Mouse (Mus musculus) stomach, embryonic 15.5 days (tissue): ENCODE data around the gene Utf1. TPM values are rescaled to one million over a fixed set of nuclear protein-coding genes. Genes with fewer than 3 reads are reported as not detected.

Experiments used
- microRNA counts: library from miRNA; unstranded; fragments of <30 nt; microRNA quantifications from one replicate; lab custom pipeline; 2016
- microRNA-seq: library from miRNA; unstranded; fragments of <30 nt; microRNA quantifications from one replicate; pipeline ENCODE4, GENCODE M21; 2016
- polyA plus RNA-seq: library from polyadenylated mRNA; unstranded; fragments of >200 nt; fragmentation: Nextera tagmentation; extraction: Ambion mirVana; gene quantifications from 2 replicates; pipeline ENCODE4 v1.2.1, GENCODE M21; 2015

Gene Utf1
- polyA plus RNA-seq, 1 experiment from 2014 or later = 0.10 TPM

MicroRNAs within 50 kb of the gene (microRNA counts, 519-probe panel; counts per million panel counts)
- 2,085 counts per million, percentile 28 among the panel's probes with 10 or more counts for microRNA mmu-miR-202-3p (lab: Ali Mortazavi, UCI)
- 2,483 counts per million, percentile 55 among the panel's probes with 10 or more counts for microRNA mmu-miR-202-5p (lab: Ali Mortazavi, UCI)

Small RNA genes within 50 kb of the gene (microRNA-seq; reads per million reads assigned to microRNA genes)
- gene Mir202 (not detected), gene Mir7062 (not detected), gene mmu-mir-7686 (not detected)

Other genes with a start within 250 kb of the Utf1 start
- gene Adgra1, start 109.6 kb upstream of the Utf1 start, polyA plus RNA-seq = 0.53 and 0.64 TPM in 2 replicates
- gene Kndc1, start 49.1 kb upstream of the Utf1 start, polyA plus RNA-seq = 0.14 and 0.34 TPM in 2 replicates
- gene 6430531B16Rik, start 35.0 kb downstream of the Utf1 start, polyA plus RNA-seq = 0.21 and 0.45 TPM in 2 replicates
- 2.5 and 2.7 TPM in 2 replicates for gene Adam8, start 48.8 kb downstream of the Utf1 start, polyA plus RNA-seq
- gene Zfp511, start 92.6 kb downstream of the Utf1 start, polyA plus RNA-seq = 34.8 and 35.7 TPM in 2 replicates
- gene Tubgcp2, start 92.9 kb downstream of the Utf1 start, polyA plus RNA-seq = 43.8 and 44.8 TPM in 2 replicates
- gene Msx3, start 105.3 kb downstream of the Utf1 start, polyA plus RNA-seq = not detected in 2 replicates
- gene Caly, start 138.8 kb downstream of the Utf1 start, polyA plus RNA-seq = 3.4 and 3.6 TPM in 2 replicates
- gene Prap1, start 149.6 kb downstream of the Utf1 start, polyA plus RNA-seq = 165 and 169 TPM in 2 replicates
- gene Fuom, start 158.7 kb downstream of the Utf1 start, polyA plus RNA-seq = 32.4 and 41.4 TPM in 2 replicates
- gene Paox, start 172.0 kb downstream of the Utf1 start, polyA plus RNA-seq = 30.6 and 33.7 TPM in 2 replicates
- gene Echs1, start 172.7 kb downstream of the Utf1 start, polyA plus RNA-seq = 155 and 165 TPM in 2 replicates
- gene Mtg1, start 193.8 kb downstream of the Utf1 start, polyA plus RNA-seq = 23.5 and 26.9 TPM in 2 replicates
- gene Sprn, start 211.1 kb downstream of the Utf1 start, polyA plus RNA-seq = 1.0 and 1.4 TPM in 2 replicates
- not detected in 2 replicates for gene Olfr522, start 221.0 kb downstream of the Utf1 start, polyA plus RNA-seq
- gene Olfr523, start 229.4 kb downstream of the Utf1 start, polyA plus RNA-seq = not detected in 2 replicates